ENCODE assay signal across 27 mouse cellular contexts in the genomic region with DNA sequence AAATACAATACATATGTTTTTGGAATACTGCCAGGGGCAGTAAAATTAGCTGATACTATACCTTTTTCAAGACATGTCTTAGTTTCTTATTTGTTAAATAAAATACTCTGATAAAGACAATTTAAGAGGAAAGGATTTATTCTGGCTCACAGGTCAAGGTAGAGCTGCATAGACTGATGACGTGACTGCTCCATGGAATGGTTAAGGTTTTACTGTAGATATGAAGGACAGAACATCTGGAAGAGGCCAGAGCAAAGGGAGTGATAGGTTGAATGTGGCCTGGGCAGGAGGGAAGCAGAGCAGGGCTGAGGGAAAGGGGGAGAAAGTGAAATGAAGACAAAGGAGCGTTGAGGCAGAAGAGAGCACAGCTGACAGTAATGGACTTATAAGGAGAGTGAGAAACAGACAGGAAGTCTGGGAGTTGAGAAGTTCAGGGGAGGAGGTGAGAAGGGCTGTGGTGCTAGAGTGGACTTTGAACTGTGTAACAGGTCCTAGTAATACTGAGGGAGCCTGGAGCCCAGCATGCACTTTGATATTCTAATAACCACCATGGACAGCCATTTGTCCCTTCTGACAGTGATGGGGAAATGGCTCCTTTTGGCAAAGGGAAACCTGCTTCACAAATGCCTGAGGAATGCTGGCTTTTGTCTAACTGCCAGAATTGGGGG. TPM values are rescaled to one million over a fixed set of nuclear protein-coding genes. Genes with fewer than 3 reads are reported as not detected.
DNase-seq lines count a peak whose midpoint lies in the region; ATAC-seq lines count a peak whose summit lies in the region.
"Had no signal": no experiment of that assay in that cellular context is flagged by ENCODE, and none has a peak within 500 bp of the region (broad histone marks: within the 10 kb centered on the region; RNA-seq: fewer than 3 reads in every experiment).

No protein-coding gene starts in this region.

- 69% methylated on average over 2 of the region's 2 CpGs for WGBS in hindbrain, embryonic 10.5 days
- 66% methylated on average over 2 of the region's 2 CpGs for WGBS in hindbrain, embryonic 14.5 days
- 34% methylated on average over 2 of the region's 2 CpGs for WGBS in intestine, embryonic 16.5 days
- 54% methylated on average over 2 of the region's 2 CpGs for WGBS in stomach, embryonic 16.5 days

- peaks cover 19% of the 10 kb centered on the region for H3K4me1 ChIP-seq in hindbrain, embryonic 10.5 days (replicated peaks)
- no peaks in the 10 kb centered on the region for H3K4me1 ChIP-seq in hindbrain, embryonic 14.5 days (replicated peaks; ENCODE audit: control insufficient read depth, insufficient read depth, low read length)
- peaks cover 4% of the 10 kb centered on the region; the same call in 1 of the 2 replicates for H3K4me1 ChIP-seq in intestine, embryonic 16.5 days (ENCODE audit: control insufficient read depth, insufficient read depth, low read length)
- H3K4me1 ChIP-seq in stomach, embryonic 16.5 days (ENCODE audit: control insufficient read depth, insufficient read depth, low read length): 0 out of 2 replicates have a peak, but pooled peaks cover 3% of the 10 kb centered on the region
- H3K4me1 ChIP-seq: forebrain, embryonic 13.5 days; heart, embryonic 12.5 days had no signal

- no peaks in the 10 kb centered on the region for H3K36me3 ChIP-seq in hindbrain, embryonic 10.5 days
- no peaks in the 10 kb centered on the region for H3K36me3 ChIP-seq in hindbrain, embryonic 14.5 days (replicated peaks; ENCODE audit: control insufficient read depth, insufficient read depth)
- no peaks in the 10 kb centered on the region for H3K36me3 ChIP-seq in intestine, embryonic 16.5 days (ENCODE audit: control insufficient read depth, insufficient read depth, low read length)
- H3K36me3 ChIP-seq in stomach, embryonic 16.5 days (ENCODE audit: control insufficient read depth, insufficient read depth, low read length): no peaks in the 10 kb centered on the region
- H3K36me3 ChIP-seq: embryonic facial prominence, embryonic 10.5 days; G1E; heart, embryonic 12.5 days; hindbrain, embryonic 12.5 days had no signal

- H3K27me3 ChIP-seq in hindbrain, embryonic 10.5 days (ENCODE audit: insufficient read depth, poor library complexity, severe bottlenecking): no peaks in the 10 kb centered on the region
- no peaks in the 10 kb centered on the region for H3K27me3 ChIP-seq in hindbrain, embryonic 14.5 days (ENCODE audit: control insufficient read depth, insufficient read depth, low read length)
- no peaks in the 10 kb centered on the region for H3K27me3 ChIP-seq in intestine, embryonic 16.5 days (replicated peaks; ENCODE audit: control insufficient read depth, insufficient read depth, low read length)
- H3K27me3 ChIP-seq in stomach, embryonic 16.5 days (ENCODE audit: control insufficient read depth, insufficient read depth, low read length): no peaks in the 10 kb centered on the region
- H3K27me3 ChIP-seq: forebrain, embryonic 13.5 days; heart, embryonic 12.5 days; hindbrain, embryonic 12.5 days had no signal

- H3K4me2 ChIP-seq in hindbrain, embryonic 14.5 days (replicated peaks): no peak overlapping the region
- H3K4me2 ChIP-seq in intestine, embryonic 16.5 days (ENCODE audit: low read depth, low read length): no peak overlapping the region
- H3K4me2 ChIP-seq in stomach, embryonic 16.5 days (ENCODE audit: low read depth, low read length): no peak overlapping the region
- H3K4me2 ChIP-seq: forebrain, embryonic 13.5 days; heart, embryonic 12.5 days; hindbrain, embryonic 12.5 days had no signal

- no peak for DNase-seq in hindbrain, embryonic 10.5 days (ENCODE audit: low spot score)
- DNase-seq in hindbrain, embryonic 14.5 days (ENCODE audit: low spot score): no peak
- no peak for DNase-seq in lung, adult 18-20 months
- DNase-seq in heart, postnatal 4 days: no peak
- DNase-seq in adrenal gland, adult 2 months: no peak
- DNase-seq: adrenal gland, postnatal 14 days; B cell, adult 2 months; cerebellum, adult 11-12 months; cerebellum, adult 9-10 months; cerebellum, postnatal 36 days; forebrain, postnatal 0 days; gastrocnemius, postnatal 25 days had no signal

- H3K4me3 ChIP-seq in hindbrain, embryonic 10.5 days: no peak overlapping the region
- no peak overlapping the region for H3K4me3 ChIP-seq in hindbrain, embryonic 14.5 days (replicated peaks; ENCODE audit: low read length)
- H3K4me3 ChIP-seq in intestine, embryonic 16.5 days (ENCODE audit: low read length): no peak overlapping the region
- no peak overlapping the region for H3K4me3 ChIP-seq in stomach, embryonic 16.5 days (replicated peaks; ENCODE audit: low read length)
- H3K4me3 ChIP-seq: embryonic facial prominence, embryonic 10.5 days; forebrain, embryonic 13.5 days; heart, embryonic 12.5 days; hindbrain, embryonic 12.5 days had no signal

- 0 out of 2 replicates have a peak overlapping the region, but pooled peaks have one; percentile 6 for H3K27ac ChIP-seq in hindbrain, embryonic 10.5 days
- H3K27ac ChIP-seq in hindbrain, embryonic 14.5 days: no peak overlapping the region
- peak overlapping the region; percentile 86 for H3K27ac ChIP-seq in intestine, embryonic 16.5 days (ENCODE audit: low read length)
- no peak overlapping the region for H3K27ac ChIP-seq in stomach, embryonic 16.5 days (ENCODE audit: low read length)
- H3K27ac ChIP-seq: embryonic facial prominence, embryonic 10.5 days; forebrain, embryonic 13.5 days; hindbrain, embryonic 12.5 days had no signal

- H3K9ac ChIP-seq in hindbrain, embryonic 14.5 days: no peak overlapping the region
- no peak overlapping the region for H3K9ac ChIP-seq in intestine, embryonic 16.5 days (ENCODE audit: low read depth, low read length)
- H3K9ac ChIP-seq in stomach, embryonic 16.5 days (ENCODE audit: low read length): no peak overlapping the region
- H3K9ac ChIP-seq: forebrain, embryonic 13.5 days; forebrain, postnatal 0 days; heart, embryonic 12.5 days; hindbrain, embryonic 12.5 days had no signal

- ATAC-seq in hindbrain, embryonic 14.5 days (ENCODE audit: low FRiP score): no peak
- ATAC-seq in intestine, embryonic 16.5 days: peak; percentile 94
- 0 out of 2 replicates have a peak, but pooled peaks have one; percentile 22 for ATAC-seq in monocyte, adult 5-6 weeks (replicated peaks; ENCODE audit: insufficient number of reproducible peaks, low FRiP score, low TSS enrichment, poor library complexity, severe bottlenecking)
- ATAC-seq in stomach, embryonic 16.5 days (ENCODE audit: insufficient read depth, low FRiP score): peak; percentile 61; the same call in 1 of the 2 replicates
- ATAC-seq: CD4-positive, CD25-positive, alpha-beta regulatory T cell, adult 4 months; forebrain, embryonic 13.5 days; forebrain, postnatal 0 days had no signal

- H3K9me3 ChIP-seq in hindbrain, embryonic 10.5 days: no peaks in the 10 kb centered on the region
- no peaks in the 10 kb centered on the region for H3K9me3 ChIP-seq in hindbrain, embryonic 14.5 days (ENCODE audit: control insufficient read depth, low read length)
- no peaks in the 10 kb centered on the region for H3K9me3 ChIP-seq in intestine, embryonic 16.5 days (ENCODE audit: control insufficient read depth, low read length)
- H3K9me3 ChIP-seq in stomach, embryonic 16.5 days (replicated peaks; ENCODE audit: control insufficient read depth, low read length): no peaks in the 10 kb centered on the region
- H3K9me3 ChIP-seq: embryonic facial prominence, embryonic 10.5 days; forebrain, embryonic 13.5 days; G1E; heart, embryonic 12.5 days; hindbrain, embryonic 12.5 days had no signal

RNA-seq across cellular contexts. Expression of a gene that starts 20.5 kb away (rescaled TPM):
- polyA plus RNA-seq in hindbrain, embryonic 10.5 days (2016; fragmentation: Nextera tagmentation; extraction: Ambion mirVana): not detected in 2 replicates
- polyA plus RNA-seq in hindbrain, embryonic 14.5 days (2014; fragmentation: Nextera tagmentation; extraction: Ambion mirVana): not detected in 2 replicates
- not detected in 2 replicates for polyA plus RNA-seq in intestine, embryonic 16.5 days (2015; fragmentation: Nextera tagmentation; extraction: Ambion mirVana)
- 1.0 TPM in 1 of 3 replicates, not detected in the others for total RNA-seq in monocyte, adult 5-6 weeks (2017)
- polyA plus RNA-seq in stomach, embryonic 16.5 days (2015; fragmentation: Nextera tagmentation; extraction: Ambion mirVana): not detected in 2 replicates
- total RNA-seq in heart, postnatal 4 days (2021): not detected
- total RNA-seq in adrenal gland, adult 2 months (2021): not detected
- not detected in 2 replicates for polyA plus RNA-seq in adrenal gland, adult 2 months (2012; rRNA removed)
- total RNA-seq: adrenal gland, postnatal 14 days; forebrain, postnatal 0 days; G1E; gastrocnemius, adult 18-20 months; gastrocnemius, postnatal 25 days; granulocyte monocyte progenitor cell, adult 5-6 weeks; heart, adult 8-10 months; heart, postnatal 25 days had no signal
- polyA plus RNA-seq: CD4-positive, CD25-positive, alpha-beta regulatory T cell, adult 4 months; embryonic facial prominence, embryonic 10.5 days; embryonic facial prominence, embryonic 14.5 days; forebrain, embryonic 13.5 days; forebrain, postnatal 0 days; G1E; heart, embryonic 12.5 days; heart, embryonic 16.5 days; hindbrain, embryonic 12.5 days had no signal

RNA-seq across cellular contexts. Expression of a gene that starts 20.6 kb away (rescaled TPM):
- polyA plus RNA-seq in hindbrain, embryonic 10.5 days (2016; fragmentation: Nextera tagmentation; extraction: Ambion mirVana): not detected in 2 replicates
- polyA plus RNA-seq in hindbrain, embryonic 14.5 days (2014; fragmentation: Nextera tagmentation; extraction: Ambion mirVana): not detected in 2 replicates
- 0.07 TPM in 1 of 2 replicates, not detected in the other for polyA plus RNA-seq in intestine, embryonic 16.5 days (2015; fragmentation: Nextera tagmentation; extraction: Ambion mirVana)
- not detected in 3 replicates for total RNA-seq in monocyte, adult 5-6 weeks (2017)
- not detected in 2 replicates for polyA plus RNA-seq in stomach, embryonic 16.5 days (2015; fragmentation: Nextera tagmentation; extraction: Ambion mirVana)
- total RNA-seq in heart, postnatal 4 days (2021): not detected
- total RNA-seq in adrenal gland, adult 2 months (2021): not detected
- polyA plus RNA-seq in adrenal gland, adult 2 months (2012; rRNA removed): 0.03 TPM in 1 of 2 replicates, not detected in the other
- total RNA-seq: forebrain, postnatal 0 days; gastrocnemius, adult 18-20 months; gastrocnemius, postnatal 25 days; granulocyte monocyte progenitor cell, adult 5-6 weeks; heart, adult 8-10 months; heart, postnatal 25 days had no signal
- polyA plus RNA-seq: embryonic facial prominence, embryonic 14.5 days; forebrain, embryonic 13.5 days; forebrain, postnatal 0 days; heart, embryonic 12.5 days; hindbrain, embryonic 12.5 days had no signal

RNA-seq across cellular contexts. Expression of a gene that starts 28.0 kb away (rescaled TPM):
- 28.2 and 38.3 TPM in 2 replicates for polyA plus RNA-seq in hindbrain, embryonic 10.5 days (2016; fragmentation: Nextera tagmentation; extraction: Ambion mirVana)
- polyA plus RNA-seq in hindbrain, embryonic 14.5 days (2014; fragmentation: Nextera tagmentation; extraction: Ambion mirVana): 25.6 and 27.4 TPM in 2 replicates
- 90.2 and 104 TPM in 2 replicates for polyA plus RNA-seq in intestine, embryonic 16.5 days (2015; fragmentation: Nextera tagmentation; extraction: Ambion mirVana)
- 16.8 to 33.8 TPM (median 23.5 TPM) in 3 replicates for total RNA-seq in monocyte, adult 5-6 weeks (2017)
- 50.9 and 52.4 TPM in 2 replicates for polyA plus RNA-seq in stomach, embryonic 16.5 days (2015; fragmentation: Nextera tagmentation; extraction: Ambion mirVana)
- total RNA-seq in heart, postnatal 4 days (2021): 10 to 100 TPM; 84.4 to 86.0 TPM
- total RNA-seq in adrenal gland, adult 2 months (2021): 100 to 1,000 TPM in 1 of 2 experiments, 10 to 100 TPM in 1; 57.2 to 112 TPM
- 10.3 and 10.5 TPM in 2 replicates for polyA plus RNA-seq in adrenal gland, adult 2 months (2012; rRNA removed)

RNA-seq across cellular contexts. Expression of a gene that starts 46.1 kb away (rescaled TPM):
- polyA plus RNA-seq in hindbrain, embryonic 10.5 days (2016; fragmentation: Nextera tagmentation; extraction: Ambion mirVana): 0.09 TPM in 1 of 2 replicates, not detected in the other
- polyA plus RNA-seq in hindbrain, embryonic 14.5 days (2014; fragmentation: Nextera tagmentation; extraction: Ambion mirVana): not detected in 2 replicates
- polyA plus RNA-seq in intestine, embryonic 16.5 days (2015; fragmentation: Nextera tagmentation; extraction: Ambion mirVana): not detected in 2 replicates
- total RNA-seq in monocyte, adult 5-6 weeks (2017): not detected in 3 replicates
- polyA plus RNA-seq in stomach, embryonic 16.5 days (2015; fragmentation: Nextera tagmentation; extraction: Ambion mirVana): 0.12 TPM in 2 replicates
- not detected for total RNA-seq in heart, postnatal 4 days (2021)
- total RNA-seq in adrenal gland, adult 2 months (2021): not detected
- not detected in 2 replicates for polyA plus RNA-seq in adrenal gland, adult 2 months (2012; rRNA removed)
- total RNA-seq: adrenal gland, postnatal 14 days; forebrain, postnatal 0 days; G1E; gastrocnemius, adult 18-20 months; gastrocnemius, postnatal 25 days; granulocyte monocyte progenitor cell, adult 5-6 weeks; heart, postnatal 25 days had no signal
- polyA plus RNA-seq: embryonic facial prominence, embryonic 10.5 days; forebrain, embryonic 13.5 days; forebrain, postnatal 0 days; G1E; heart, embryonic 12.5 days; heart, embryonic 16.5 days; hindbrain, embryonic 12.5 days had no signal

RNA-seq across cellular contexts. Expression of a gene that starts 59.1 kb away (rescaled TPM):
- polyA plus RNA-seq in hindbrain, embryonic 10.5 days (2016; fragmentation: Nextera tagmentation; extraction: Ambion mirVana): 117 TPM in 2 replicates
- polyA plus RNA-seq in hindbrain, embryonic 14.5 days (2014; fragmentation: Nextera tagmentation; extraction: Ambion mirVana): 113 and 135 TPM in 2 replicates
- polyA plus RNA-seq in intestine, embryonic 16.5 days (2015; fragmentation: Nextera tagmentation; extraction: Ambion mirVana): 385 and 440 TPM in 2 replicates
- total RNA-seq in monocyte, adult 5-6 weeks (2017): 4,524 to 5,565 TPM (median 5,404 TPM) in 3 replicates
- 368 and 395 TPM in 2 replicates for polyA plus RNA-seq in stomach, embryonic 16.5 days (2015; fragmentation: Nextera tagmentation; extraction: Ambion mirVana)
- total RNA-seq in heart, postnatal 4 days (2021): 100 to 1,000 TPM; 114 to 125 TPM
- total RNA-seq in adrenal gland, adult 2 months (2021): 1,000 to 10,000 TPM; 1,021 to 1,206 TPM
- 522 and 790 TPM in 2 replicates for polyA plus RNA-seq in adrenal gland, adult 2 months (2012; rRNA removed)

Comparison
In these comparisons a context has a peak if more than half of its experiments do, and no peak if none do; other contexts are left out.
1. H3K27ac ChIP-seq: peak in hindbrain, embryonic 10.5 days (single experiment) and intestine, embryonic 16.5 days (single experiment); none in hindbrain, embryonic 14.5 days (single experiment) and stomach, embryonic 16.5 days (single experiment).